Mouse (Mus musculus) brain, embryonic 14.5 days (tissue): ENCODE results near the gene Fkbp10.

ENCODE experiments used
- CTCF ChIP-seq: fragments of 200-500 bp; IDR thresholded peaks from 2 replicates; pipeline ENCODE4 v1.5.1; 2012; ENCODE audit warnings: inconsistent platforms, mild to moderate bottlenecking, moderate library complexity, borderline replicate concordance; ENCODE audit not compliant: insufficient read depth, insufficient read length; ENCODE audit errors: extremely low read depth
- POLR2A ChIP-seq: fragments of 200-500 bp; IDR thresholded peaks from 2 replicates; pipeline ENCODE4 v1.6.1; 2012; ENCODE audit warnings: mild to moderate bottlenecking, inconsistent platforms, borderline replicate concordance; ENCODE audit not compliant: poor library complexity, insufficient read depth, insufficient read length, severe bottlenecking; ENCODE audit errors: extremely low read depth

- no peak for TF ChIP-seq POLR2A
- no peak for TF ChIP-seq CTCF
Observed at GRCm38 (mm10) chr11:100406995-100407705, 8.3 kb upstream of the Fkbp10 start.
